Mouse (Mus musculus) embryonic fibroblast, embryonic 13.5 days (primary cell): ENCODE measurements at regions not wholly inside any gene's neighbourhood (a gene's known extent, or its start where the extent isn't known, plus 50 kb on each side); places are given as distances from the start of the nearest gene placed in this dataset.

Source experiments
- CTCF ChIP-seq: IDR thresholded peaks from 2 replicates; pipeline ENCODE4 v1.5.1; 2011; ENCODE audit warnings: mild to moderate bottlenecking, control low read depth, low read length, moderate library complexity, borderline replicate concordance; ENCODE audit not compliant: insufficient read depth
- POLR2A ChIP-seq: IDR thresholded peaks from 2 replicates; pipeline ENCODE4 v1.6.1; 2011; ENCODE audit warnings: low read depth, mild to moderate bottlenecking, control low read depth, low read length, moderate library complexity

DNA sequence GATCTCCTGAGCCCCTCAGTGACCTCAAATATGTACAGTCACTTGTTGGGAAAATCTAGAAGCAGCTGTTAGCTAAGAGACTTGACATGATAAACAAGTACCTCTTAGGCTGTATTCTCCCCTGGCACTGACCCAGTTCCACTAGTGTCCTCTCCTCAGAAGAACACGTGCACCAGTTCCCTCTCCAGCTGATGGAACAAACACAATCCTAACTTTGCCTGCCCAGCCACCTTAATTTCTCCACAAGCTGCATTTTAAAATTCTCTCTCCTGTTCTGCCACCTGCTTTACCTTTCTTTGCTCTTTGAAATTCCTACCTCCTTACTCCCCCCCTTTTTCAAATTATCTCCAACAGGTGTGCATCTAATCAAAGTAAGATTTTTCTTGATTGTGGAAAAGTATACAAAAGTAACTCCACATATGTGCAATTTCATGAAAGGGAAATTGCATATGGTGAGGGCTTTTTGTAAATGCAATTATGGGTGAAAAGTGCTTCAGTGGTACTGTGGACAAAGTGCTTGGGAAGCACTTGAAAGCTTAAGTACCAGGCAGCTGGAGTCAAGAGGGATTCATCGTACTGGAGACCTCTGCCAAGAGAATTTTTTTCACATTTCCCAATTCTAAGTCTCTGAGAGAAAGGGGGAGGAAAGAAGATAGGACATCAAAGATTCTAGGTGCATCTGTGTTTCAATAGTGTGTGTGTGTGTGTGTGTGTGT is 590.7 kb upstream of the Acvr2a start:
- TF ChIP-seq CTCF (no peak), POLR2A (no peak)
